Mouse (Mus musculus): ENCODE results near the gene Zfp330.

Zfp330 gene

DNA sequence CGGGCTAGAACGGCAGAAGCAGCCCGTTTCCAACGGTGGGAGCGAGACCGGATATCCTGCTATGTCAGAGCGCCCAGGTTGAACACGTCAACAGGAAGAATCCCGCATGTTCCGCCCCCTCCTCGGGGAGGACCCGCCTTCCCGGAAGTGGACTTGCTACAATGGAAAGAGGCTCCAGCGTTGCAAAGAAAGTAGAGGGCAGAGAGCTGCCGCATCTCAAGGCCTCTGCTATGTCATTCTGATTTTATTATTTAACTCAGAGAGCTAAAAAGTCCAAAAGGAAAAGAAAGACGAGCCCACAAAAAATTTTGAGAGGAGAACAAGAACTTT lies at the start of gene Zfp330:
Gene Zfp330, minus strand, starts transcription at position 68 of the 330 bp plus-strand sequence.
- DNase-seq (ENCODE audit: low read depth, low spot score): peak; percentile 96

DNA sequence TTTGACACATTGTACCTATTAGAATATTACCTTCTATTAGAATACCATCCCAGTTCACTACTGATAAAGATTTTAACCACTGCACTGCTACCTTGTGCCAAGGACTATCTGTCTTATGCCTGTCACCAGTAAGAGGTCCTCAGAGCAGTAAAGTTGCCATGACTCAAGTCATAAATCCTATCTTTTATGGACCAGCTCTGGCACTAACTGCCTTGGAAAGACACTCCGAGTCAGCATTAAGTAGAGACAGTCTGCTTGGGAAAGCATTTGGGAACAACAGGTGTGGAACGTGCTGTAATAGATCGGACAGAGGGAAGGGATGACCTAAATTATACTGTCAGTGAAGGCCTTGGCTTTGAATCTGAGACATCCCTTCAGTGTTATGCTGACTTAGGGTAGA lies 4.0 kb upstream of the Zfp330 start:
- DNase-seq (ENCODE audit: low read depth, low spot score): no peak

DNA sequence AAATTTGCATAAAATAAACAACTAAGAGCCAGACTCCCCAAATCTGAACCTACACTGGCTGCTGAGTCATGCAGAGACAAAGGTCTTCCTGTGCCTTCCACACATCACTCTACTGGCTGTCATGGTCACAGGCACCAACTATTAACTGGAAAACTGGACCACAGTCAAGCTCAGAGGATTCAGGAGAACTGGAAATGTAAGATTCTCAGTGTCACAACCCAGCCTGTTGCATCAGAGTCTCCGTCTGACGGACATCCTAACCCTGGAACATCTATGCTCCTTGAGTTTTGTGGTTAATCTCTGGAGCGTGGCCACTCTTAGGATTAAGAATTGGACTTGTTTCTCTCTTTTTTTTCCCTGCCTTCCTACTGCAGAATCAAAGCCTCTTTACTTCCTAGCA lies 3.4 kb upstream of the Zfp330 start:
- no peak for DNase-seq (ENCODE audit: low read depth, low spot score)

DNA sequence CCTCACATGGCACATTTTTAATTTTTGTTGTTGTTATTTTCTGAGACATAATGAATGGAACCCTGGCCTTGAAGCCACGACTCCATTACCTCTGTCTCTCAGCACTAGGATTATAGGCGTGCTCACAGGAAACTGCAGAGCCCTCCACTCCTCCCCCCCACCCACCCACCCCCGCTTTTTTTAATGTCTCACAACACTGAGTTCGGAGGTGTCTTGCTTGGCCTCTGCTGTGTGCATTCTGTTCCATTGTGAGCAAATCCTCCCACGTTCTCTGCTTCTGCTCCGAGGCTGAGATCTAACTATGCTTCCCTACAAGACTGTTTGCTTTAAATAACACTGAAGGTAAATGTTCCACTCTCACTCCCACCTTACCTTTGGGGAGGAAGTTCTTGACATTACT lies 522 bp upstream of the Zfp330 start:
- peak; percentile 60 for DNase-seq (ENCODE audit: low read depth, low spot score)

DNA sequence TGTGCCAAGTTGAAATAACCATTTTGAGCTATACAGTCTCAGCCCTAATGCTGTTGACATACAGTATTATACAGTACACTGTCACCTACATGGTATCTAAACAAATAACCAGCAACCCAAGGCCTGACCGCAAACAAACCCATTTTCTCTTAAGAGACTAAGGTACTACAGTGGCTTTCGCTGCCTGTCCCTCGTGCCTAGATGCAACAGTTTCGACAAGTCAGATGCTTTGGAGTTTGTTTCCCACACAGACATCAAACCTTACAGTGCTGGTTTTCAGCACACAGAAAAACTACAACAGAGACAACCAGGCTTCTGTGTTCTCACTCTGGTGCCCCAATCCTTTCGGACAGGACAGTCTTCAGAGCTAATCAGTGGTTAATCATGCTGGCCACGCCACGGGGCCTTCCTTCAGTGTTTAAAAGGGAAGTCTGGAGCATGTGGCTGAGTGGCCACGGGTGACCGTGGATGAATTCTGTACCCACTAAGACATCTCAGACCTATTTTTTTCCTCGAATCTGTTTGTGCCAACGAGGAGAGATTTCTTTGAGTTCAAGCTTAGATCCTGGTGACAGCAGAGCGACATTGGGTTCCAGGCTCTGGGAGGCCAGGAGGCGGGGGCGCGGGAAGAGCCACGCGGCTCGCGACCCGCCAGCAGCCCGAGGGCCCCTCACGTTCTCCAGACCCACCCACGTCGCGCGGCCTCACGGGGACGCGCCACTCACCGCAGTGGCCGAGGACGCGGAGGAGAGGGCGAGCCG lies 448 bp downstream of the Zfp330 start:
- peak; percentile 37 for DNase-seq (ENCODE audit: low read depth, low spot score)

DNA sequence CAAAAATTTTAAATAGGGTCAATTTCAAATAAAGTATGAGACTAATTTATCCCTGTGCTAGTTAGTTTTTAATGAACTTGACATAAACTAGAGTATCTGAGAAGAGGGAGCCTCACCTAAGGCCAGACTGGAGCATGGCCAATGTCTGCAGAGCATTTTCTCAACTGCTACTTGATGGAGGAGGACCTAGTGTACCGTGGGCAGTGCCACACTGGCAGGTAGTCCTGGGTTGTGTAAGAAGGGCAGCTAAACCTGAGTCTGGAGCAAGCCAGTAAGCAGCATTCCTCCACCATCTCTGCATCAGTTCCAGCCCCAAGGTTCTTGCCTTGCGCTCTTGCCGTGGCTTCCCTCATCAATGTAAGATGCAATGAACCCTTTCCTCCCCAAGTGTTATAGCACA lies 3.1 kb downstream of the Zfp330 start:
- DNase-seq (ENCODE audit: low read depth, low spot score): no peak

DNA sequence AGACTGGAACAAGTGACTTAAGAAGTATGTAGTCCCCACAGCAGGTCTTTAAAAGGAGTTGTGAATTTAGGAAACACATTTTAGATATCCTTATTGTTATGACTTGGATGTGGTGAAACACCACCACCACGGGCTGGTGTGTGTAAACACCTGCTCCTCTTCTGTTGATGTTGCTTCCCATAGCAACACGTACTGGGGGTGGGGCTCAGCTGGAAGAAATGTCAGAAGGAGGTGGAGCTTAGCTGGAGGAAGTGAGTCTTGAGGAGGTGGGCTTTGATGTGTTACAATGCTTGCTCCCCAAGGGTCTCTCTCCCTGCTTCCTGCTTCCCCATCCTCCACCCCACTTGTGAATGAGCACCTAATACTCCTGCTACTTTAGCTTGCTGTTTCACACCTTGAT lies 14.9 kb downstream of the Zfp330 start:
- DNase-seq (ENCODE audit: low read depth, low spot score): peak; percentile 47

DNA sequence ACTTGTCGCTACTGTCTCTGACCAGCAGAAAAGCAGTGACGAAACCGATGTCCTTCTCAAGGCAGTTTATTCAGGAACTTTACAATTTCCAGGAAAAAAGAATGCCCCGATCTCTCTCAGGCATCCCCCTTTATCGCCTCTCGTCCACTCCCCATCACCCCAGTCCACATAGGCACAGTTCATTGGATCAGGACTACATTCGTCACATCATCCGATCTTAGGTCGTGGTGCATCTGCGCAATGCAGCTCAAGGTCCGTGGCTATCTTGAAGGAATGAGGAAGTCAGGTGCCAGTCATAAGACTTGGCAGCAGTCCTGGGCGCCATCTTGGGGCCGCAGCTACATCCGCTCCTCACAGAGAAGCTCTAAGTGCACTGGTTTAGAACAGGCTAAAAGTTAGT lies 19.0 kb downstream of the Zfp330 start:
- DNase-seq (ENCODE audit: low read depth, low spot score): no peak

DNA sequence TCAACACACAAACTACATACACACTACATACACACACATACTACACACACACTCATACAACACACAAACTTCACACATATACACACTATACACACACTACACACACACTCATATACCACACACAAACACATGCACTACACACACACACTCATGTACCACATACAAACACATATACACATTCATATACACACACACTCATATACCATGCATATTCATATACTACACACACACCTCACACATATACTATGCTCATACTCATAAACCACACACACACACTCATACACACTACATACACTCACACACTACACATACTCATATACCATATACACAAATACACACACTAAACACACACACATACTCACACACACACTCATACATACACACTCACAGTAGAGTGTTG lies 27.3 kb downstream of the Zfp330 start:
- DNase-seq (ENCODE audit: low read depth, low spot score): no peak

DNA sequence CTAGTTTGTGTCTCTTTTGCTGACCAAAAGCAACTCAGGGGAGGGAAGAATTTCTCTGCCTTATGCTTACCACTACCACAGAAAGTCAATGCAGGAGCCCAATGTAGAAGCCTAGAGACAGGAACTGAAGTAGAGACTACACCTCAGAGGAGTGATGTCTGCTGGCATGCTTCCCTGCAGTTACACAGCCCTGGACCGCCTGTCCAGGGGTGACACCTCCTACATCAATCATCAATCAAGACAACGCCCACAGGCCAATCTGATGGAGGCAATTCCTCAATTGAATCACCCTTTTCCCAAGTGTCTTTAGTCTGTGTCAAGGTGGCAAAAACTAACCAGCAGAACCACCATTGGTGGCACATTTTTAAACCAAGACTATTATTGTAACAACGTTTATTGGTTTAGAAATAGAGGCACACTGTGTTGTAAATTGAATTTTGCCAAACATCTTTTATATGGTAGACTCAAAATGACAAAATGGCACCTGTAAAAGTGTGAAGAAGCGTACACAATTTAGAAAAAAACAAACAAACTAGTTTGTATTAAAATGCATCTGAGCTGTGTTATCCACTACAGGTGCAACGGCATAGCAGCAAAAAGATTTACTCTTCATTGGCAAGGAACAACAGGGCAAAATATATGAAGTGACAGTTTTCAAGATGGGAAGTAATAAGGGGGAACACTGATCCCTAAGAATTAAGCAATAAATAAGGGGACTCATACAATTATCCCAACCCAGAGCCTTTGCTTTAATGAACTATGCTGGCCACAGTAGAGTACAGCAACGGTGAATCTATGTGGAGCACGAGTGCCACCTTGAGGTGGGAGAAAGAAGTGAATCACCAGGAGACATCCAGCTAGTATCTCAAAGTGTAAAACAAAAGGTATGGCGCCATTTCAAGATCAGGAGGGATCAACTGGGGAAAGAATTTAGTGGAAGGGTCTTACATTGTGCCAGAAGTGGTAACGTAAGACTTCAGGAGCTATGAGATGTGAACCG lies 29.8 kb downstream of the Zfp330 start:
- peak; percentile 79 for DNase-seq (ENCODE audit: low read depth, low spot score)

All from CD4-positive, CD25-positive, alpha-beta regulatory T cell, adult 2 months (primary cell).